Mouse (Mus musculus): ENCODE data around the gene Tmtc2.

Gene Tmtc2

DNA sequence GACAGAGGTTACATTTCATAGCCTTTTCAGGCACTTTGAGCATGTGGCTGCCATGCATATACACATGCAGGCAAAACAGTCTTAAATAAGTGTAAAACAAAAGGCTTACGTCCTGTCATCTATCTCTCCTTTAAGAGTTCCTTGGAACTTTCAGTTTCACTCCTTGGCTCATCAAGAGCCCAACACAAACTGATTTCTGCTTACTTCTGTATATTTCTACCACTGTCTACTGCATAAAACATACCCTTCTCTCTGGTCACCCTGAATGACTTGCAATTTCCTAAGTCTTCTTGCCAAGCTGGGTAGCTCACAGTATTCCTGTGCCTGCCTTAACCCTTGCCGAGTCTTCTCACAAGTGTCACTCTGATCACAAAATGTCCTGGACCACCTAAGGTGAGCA, 26.2 kb downstream of the Tmtc2 start:
- in situ Hi-C loops (cut with MboI) = no loop called here

DNA sequence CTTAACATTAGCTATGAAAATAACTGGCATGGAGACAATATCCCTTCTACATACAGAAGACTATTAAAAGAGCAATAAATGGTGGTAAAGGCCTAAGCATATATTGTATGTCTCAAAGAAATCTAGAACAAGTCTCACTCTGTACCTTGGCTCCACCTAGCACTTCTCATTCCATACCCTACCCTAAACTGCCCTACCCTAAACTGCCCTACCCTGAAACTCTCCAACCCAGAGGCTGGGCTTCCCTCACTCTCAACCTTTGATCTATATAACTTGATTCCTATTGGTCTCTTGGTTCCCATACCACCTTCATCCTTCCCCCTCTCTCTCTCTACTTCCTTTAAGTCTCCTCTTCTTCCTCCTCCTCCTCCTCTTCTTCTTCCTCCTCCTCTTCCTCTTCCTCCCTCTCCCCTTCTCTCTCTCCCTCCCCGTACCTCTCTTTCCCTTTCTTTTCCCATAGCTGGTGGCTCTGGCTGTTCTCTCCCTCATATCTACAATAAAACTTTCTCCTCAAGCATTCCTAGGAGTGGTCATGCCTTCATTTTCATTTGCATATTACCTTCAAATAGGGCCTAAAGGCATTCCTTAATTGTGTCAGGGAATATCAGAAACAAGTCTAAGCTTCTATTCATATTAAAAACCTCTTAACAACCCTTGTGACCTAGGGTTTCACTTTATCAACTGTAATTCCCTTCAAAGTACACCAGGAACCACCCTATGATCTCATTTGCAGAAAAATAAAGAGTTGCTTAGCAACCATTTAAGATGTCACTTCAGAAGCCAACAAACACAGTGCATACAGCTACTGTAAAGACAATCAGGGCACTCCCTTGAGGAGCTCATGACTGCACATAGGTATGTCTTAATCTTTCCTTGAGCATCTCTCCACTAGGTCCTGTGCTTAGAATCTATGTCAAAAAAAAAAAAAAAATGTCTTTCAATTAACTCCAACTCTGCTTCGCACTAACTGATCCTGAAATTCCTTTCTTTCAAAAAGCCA, 29.9 kb downstream of the Tmtc2 start:
- in situ Hi-C loops (cut with MboI) = no loop called here

DNA sequence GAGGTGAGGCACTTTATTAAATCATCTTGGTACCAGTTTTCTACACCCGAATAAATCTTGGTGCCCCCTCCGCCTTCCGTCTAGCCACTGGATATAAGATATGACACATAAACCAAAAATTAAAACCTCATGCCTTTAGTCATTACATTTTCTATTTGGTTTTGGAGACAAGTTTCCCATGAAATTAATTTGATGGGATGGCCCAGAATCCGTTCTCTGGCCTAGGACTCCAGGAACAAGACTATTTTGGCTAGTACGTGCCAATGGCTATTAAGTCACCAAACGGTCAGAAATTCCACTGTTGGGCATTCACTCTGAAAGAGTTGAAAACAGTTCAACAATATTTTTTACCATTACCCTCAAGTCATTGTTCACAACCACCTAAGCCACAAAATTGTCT, 32.2 kb downstream of the Tmtc2 start:
- in situ Hi-C loops (cut with MboI) = no loop called here

DNA sequence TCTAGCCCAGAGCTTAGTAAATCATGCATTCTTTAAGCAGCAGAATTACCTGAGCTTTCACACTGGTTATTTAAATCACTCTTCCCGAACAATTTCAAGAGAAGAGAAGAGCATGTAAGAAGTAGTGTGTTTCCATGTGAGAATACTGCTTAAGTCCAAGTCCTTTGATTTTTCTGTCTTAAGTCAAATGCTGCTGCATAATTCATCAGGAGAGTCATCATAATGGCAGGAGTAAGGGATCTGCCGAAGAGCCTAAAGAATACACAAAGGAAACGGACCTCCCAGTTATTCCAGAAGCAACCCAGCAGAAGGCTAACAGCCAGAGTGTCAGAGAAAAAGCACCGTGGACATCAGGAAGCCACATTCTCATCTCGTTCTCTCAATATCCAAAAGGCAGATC, 34.6 kb downstream of the Tmtc2 start:
- in situ Hi-C loops (cut with MboI) = no loop called here

DNA sequence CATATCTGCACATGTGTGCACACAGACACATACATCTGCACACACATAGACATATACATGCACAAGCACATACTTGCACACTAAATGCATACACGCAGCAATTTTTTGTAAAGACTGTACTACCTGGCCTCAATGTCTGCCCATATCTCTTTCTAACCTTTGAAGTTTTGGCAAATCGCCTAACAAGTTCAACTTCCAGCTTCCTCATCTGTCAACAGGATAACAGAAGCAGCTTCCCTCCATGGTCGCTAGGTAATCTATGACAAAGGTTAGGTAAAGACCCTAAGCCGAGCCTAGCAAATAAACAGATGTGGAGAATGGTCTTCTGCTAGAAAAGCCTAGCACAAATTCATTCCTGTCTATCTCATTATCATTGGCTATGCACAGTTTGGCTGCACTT, 37.3 kb downstream of the Tmtc2 start:
- in situ Hi-C loops (cut with MboI) = no loop called here

DNA sequence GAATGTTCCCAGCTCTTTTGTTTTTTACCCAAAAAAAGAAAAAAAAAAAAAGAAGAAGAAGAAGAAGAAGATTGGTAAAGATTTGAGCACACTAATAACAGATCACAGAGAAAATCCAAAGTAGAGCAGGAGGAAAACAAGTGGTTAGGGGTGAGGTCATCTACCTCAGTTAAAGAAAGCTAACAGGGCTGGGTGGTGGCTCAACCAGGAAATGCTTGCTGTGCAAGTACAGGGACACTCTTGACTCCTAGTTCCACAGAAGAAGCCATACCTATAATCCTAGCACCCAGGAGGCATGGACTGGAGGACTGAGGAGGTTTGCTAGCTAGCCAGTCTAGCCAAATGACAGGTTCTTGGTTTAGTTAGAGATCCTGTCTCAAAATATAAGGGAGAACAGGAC, 38.4 kb downstream of the Tmtc2 start:
- in situ Hi-C loops (cut with MboI) = no loop called here

DNA sequence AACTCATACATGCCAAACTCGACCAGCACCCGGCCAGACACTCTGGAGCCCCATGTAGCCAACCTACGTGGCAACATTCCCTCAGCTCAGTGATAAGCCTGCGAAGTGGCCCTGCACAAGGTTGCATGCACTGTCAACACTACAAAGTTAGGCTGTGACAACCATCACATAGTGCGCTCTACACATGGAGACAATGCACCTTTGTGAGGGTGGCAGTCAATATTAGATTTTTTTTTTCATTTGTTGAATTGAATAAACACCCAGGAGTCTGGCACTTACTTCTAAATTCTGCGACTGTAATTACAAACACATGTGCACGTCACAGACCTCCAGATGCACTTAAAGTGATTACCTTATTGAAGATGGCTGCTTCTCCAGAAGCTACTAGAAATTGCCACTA, 41.5 kb downstream of the Tmtc2 start:
- in situ Hi-C loops (cut with MboI) = no loop called here

DNA sequence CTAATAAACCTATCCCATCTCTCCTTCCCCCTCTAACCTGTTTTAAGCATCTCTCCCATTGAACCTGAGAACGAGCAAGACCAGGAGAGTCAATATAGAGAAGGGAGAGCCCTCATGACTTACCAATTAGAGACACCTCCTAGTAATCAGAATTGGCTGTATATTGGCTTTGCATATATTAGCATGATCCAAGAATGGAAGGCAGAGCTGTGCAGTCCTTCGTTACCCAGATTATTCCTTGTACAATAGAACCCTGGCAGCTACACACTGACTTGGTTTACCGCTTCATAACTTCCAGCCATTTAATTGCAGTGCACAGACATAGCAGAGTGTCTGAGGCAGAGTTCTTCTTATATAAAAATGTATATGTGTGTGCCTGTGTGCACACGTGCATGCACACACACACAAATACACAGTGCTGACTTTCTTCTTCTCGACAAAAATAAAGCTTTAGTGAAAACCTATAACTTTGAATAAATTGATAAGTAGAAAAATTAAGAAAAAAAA, 42.2 kb downstream of the Tmtc2 start:
- in situ Hi-C loops (cut with MboI) = no loop called here

DNA sequence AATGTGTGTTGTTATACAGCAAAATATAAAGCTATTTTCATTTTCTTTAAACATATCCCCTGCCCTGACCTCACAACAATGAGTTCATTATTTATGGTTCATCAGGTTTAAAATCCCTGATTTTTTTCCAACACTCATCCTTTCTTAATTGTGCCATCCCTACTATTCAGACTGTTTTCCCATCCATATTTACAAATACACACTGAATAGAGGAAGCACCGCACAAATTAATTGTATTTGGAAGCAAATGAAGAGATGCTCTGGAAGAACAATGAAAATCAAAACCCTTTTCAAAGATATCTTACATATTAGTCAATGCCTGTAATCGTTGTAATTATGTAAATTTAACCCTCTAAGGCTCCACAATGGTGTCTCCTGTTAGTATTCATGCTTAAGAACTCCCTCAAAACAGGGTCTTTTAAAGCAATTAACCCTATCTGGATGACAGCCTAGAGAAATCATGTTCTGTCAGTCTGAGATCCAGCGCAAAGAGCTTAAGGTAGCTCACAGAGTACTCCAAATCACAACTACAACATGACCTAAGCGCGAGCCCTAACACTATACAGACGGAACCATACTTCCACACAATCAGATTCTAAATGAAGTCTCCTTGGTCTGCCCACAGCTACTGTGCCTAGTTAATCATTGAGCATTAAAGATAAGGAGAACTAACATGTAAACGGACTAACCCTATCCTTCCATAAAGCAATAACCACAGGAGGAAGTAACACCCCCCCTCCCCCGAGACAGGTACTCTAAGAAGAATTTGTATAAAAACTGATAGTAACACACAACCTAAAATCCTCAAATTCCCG, 43.0 kb downstream of the Tmtc2 start:
- in situ Hi-C loops (cut with MboI) = no loop called here

DNA sequence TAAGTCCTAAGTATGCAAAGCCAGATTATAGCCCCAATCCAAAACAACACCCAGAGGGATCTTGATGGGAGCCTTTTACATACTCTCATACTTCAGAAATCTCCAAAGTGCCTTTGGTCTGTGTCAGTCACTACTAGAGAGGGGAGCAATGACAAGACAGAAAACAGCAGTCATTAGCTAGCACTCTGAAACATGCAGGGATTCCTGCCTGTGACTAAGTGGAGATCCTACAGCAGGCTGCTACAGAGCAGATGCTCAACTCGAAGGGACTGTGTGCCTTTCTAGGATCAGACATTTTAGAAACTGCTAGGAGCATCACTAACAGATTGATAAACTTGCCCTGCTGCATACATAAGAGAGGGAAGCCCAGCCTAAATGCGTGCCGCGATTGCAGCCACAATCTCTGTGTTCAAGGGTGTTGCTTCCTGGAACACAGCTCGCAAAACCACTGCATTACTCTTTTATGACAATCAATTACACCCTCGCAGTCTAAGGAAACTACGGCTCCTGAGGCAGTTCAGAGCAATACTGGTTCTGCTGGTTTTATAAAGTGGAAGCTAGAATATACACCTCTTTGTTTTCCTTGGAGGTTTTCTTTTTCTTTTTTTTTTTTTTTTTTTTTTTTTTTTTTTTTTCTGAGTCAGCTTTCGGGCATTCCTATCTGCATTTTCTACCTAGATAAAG, 50.7 kb downstream of the Tmtc2 start:
- in situ Hi-C loops (cut with MboI) = no loop called here

DNA sequence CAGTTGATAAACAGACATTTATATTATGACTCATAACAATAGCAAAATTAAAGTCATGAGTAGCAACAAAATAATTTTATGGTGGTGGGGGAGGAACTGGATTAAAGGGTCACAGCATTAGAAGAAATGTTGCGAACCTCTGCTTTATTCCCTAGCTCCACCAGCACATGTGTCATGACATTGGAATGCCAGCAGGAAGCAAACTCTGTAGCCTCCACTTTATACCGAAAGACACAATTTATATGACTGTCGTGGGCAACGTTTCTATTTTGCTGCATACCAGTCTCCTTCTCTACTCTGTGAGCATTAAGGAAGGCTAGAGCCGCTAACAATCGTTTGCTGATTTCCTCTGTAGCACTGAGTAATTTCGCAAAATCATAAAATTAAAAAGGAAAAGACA, 51.8 kb downstream of the Tmtc2 start:
- in situ Hi-C loops (cut with MboI) = no loop called here

DNA sequence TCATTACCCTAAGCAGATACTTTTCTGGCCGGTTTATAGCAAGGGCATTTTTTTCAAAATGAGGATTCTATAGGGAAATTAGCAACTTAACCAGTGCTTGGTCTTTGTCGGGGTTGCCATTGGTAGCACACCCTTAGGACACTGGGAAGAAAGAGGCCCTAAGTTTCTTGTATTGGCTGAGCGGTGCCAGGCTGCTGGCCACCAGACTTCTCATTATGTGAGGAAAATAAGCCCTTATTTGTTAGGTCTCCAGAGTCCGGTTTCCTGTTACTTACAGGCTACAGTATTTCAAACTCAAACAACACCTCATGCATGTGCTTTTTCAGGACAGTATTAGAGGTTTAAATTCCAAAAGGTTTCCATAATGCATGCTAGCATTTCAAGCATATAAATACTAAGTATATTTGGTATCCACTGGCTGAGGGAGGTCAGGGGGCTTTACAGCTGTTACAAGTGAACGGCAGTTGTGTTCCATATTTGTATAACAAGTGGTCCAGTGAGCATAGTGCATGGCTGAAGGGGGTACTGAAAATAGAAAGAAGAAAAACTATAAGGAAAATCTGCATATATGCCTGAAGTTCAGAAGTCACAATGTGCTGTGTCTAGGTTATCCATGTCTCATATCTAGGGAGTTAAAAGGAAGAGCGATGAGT, 55.0 kb downstream of the Tmtc2 start:
- in situ Hi-C loops (cut with MboI) = no loop called here

DNA sequence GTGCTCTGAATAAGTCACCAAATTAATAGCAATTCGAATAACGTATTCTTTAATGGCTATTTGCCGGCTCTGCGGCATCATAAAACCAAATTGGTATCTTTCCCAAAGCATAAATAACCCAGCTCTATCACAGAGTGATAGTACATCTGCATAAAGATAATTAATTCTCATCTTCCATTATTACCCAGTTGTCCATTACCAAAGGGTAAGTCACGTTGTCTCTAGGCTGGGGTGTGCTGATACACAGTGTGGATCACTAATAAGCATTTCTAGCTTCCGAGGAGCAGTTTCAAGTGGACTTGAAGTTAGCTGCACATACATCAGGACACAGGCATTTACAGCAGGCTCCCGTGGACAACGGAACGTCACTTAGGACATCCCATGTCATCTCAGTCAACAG, 56.1 kb downstream of the Tmtc2 start:
- in situ Hi-C loops (cut with MboI) = no loop called here

DNA sequence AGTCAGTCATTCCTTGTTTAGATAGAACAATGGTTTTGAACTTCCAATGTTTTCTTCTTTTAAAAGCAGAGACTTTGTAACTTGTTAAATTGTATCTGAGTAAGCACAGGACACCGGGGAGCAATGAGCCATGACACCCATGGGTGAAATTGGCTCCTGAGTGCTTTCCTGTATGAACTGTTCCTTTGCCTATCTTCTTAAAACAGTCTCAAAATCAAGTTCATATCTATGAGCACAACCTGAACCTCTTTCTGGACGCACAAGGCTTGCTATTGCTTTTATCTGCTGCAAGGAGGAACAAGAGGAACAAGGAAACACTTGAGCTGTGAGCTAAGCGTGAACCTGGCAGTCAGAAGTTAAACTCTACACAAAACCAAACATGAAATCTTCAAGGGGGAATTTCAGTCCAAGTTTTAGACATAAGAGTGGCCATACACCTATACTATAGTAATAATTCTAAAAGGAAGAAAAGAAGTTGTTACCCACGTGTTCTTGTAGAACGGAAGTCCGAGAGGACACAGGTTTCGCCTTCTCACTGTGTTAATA, 60.4 kb downstream of the Tmtc2 start:
- in situ Hi-C loops (cut with MboI) = no loop called here

DNA sequence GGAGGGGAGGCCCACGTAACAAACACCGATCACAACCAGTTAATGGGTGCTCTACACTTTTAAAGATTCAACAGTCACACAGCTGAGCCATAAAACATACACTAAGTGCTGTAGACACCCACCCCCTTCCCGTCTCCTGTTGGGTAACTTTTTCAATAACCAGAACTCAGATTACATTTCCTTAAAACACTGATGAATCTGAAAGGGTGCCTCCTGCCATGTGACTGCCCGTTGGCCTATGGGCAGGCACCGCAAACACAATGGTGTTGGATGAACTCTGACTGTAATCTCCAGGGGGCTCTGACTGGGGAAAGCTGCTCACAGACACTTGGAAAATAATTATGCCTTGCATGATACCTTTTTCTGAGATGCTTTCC, 64.4 kb downstream of the Tmtc2 start:
- in situ Hi-C loops (cut with MboI) = no loop called here

DNA sequence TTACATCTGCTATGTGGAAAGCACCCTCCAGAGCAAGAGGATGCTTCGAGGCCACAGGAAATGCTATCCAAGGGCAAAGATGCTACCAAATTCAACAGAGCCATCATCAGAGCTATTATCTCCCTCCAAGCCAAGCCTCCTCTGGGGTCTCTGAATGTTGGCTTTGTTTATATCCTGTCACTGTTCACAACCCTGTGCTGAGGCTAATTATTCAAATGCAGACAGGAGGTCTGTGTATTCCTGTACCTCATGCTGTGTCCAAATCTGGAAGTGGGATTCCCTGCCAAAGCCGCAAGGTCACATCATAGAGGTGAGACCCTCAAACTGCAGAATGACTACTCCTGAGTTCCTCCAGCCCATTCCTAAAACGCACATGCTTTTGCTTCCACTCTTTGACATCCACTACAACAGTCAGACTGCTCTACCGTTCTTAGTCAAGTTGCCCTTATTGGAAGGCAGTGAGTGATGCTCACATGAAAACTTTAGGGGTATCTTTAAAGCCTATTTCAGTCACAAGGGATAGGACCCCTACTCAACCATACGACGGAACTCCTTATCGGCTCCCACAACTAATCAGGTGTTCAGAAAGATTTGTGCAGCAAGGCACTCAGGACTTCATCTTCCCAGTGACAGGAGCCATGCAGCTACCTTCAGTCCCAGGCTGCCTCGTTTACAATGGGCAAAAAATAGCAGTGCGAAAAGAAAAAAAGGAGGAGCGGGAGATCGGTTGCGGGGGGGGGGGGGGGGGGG, 64.9 kb downstream of the Tmtc2 start:
- in situ Hi-C loops (cut with MboI) = no loop called here

DNA sequence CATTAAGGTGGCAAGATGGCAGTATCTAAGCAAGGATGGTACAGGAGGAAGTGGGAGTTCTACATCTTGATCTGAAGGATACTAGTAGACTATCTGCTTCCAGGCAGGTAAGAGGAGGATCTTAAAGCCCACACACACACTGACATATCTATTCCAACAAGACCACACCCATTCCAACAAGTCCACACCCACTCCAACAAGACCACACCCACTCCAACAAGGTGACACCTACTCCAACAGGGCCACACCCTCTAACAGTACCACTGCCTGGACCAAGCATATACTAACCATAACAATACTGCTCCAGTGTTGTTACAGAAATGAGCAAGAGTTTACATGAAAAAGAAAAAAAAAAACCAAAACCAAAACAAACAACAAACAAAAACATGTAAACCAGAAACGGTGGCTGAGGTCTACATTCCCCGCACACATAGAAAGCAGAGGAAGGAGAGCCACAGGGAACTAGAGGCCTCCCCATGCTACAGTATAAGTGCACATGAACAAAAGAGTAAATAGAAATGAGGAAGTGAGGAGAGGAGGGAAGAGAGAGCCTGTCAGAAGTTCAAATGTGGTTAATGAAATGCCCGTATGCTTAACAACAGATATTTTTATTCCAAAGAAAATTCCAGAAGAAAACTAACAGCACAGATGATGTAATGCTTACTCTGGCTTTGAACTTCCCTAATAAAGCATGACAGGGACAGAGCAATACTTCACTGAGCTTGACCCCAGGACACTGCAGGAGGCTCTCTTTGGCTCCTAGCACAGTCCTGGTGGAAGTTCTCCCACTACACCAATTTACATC, 66.1 kb downstream of the Tmtc2 start:
- in situ Hi-C loops (cut with MboI) = no loop called here

DNA sequence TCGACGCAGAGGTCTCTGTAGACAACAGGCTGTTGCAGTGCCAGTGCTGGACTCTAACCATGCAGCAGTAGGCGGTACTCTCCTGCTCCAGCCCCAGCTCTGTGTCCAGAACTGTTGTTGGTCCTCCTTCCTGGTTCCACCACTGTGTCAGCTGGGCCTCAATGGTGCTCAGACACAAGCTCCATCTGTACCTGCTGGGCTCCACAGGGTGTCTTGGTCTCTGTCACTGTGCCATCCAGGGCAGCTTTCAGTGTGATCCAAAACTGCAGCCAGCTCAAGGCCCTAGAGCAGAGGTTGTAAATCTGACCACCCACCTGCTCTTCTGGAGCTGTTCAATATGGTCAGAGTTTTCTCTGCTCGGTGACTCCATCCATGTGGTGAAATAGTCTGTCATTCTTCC, 68.2 kb downstream of the Tmtc2 start:
- in situ Hi-C loops (cut with MboI) = no loop called here

DNA sequence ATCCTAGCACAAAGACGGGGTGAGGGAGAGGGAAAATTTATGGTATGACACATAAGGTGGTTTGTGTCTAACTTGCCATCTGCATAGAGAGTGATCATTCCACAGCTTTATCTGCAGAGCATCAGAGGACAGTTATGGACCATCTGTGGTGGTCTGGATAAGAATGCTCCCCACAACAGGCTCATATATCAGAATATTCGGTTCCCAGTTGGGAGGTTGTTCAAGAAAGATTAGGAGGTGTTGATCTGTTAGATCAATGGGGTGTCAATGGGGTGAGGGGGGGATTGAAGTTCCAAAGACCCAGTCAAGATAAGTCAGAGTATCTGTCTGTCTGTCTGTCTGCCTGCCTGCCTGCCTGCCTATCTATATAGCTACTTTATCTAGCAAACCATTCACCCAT, 69.8 kb downstream of the Tmtc2 start:
- in situ Hi-C loops (cut with MboI) = no loop called here

DNA sequence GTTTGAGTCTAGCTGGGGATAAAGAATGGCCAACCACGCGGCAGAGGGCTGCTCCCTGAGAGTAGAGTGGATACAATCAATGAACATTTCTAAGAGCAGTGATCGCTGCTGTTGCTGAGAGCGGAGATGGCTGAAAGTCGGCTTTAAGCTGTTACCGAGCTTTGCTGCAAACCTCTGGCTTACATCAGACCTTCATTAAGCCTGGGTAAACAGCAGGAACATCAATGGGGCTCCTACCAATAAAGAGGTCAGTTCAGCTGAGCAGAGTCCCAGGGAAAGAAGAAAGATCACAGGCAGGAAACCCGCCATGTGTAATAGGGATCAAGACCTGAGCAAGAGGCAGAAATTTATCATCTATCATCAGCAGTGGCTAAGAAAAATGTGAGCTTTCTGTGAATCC, 72.5 kb downstream of the Tmtc2 start:
- in situ Hi-C loops (cut with MboI) = no loop called here

All from mature B cell (primary cell).